Mouse (Mus musculus): ENCODE measurements around the gene Rpf2.
A peak's percentile ranks its signal among the peaks of the same experiment; 100 is the strongest.

Rpf2 gene

DNA sequence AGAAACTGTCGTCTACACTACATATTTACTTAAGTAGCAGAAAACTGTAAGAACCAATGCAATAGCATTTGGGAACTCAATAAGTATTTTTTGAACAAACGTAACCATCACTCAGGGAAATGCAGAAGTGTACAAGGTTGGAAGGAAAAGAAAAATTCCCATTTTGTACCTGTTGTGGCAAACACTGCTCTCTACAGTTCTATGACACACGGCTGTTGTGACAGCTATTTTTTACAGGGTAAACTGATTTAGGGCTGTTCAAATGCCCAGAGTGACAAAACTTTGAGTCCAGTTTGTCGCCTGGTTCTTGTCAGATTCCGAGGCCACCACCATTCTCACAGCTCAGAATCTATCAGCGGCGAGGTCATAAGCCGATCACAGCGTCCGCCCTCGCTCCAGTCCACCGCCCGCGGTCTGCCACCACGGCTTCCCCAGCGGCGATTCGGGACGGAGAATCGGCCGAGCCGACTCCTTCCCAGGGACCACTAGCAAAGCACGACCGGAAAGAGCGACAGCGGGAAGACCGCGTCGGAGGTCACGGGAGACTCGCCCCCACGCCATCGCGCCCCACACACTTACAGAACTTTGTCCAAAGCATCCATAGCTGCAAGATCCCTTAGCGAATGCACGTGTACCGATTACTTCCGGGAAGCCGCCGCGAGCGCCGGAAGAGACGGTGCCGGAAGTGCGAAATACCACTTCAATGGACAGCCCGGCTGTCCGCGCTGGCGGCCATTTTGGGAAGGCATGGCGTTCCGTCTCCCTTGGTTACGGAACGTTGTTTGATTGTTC lies at the start of gene Rpf2:
Rpf2 (minus strand) TSS at position 663 of the 792 bp plus-strand sequence.
- peak; percentile 83 for DNase-seq (ENCODE audit: inconsistent ontology term)

DNA sequence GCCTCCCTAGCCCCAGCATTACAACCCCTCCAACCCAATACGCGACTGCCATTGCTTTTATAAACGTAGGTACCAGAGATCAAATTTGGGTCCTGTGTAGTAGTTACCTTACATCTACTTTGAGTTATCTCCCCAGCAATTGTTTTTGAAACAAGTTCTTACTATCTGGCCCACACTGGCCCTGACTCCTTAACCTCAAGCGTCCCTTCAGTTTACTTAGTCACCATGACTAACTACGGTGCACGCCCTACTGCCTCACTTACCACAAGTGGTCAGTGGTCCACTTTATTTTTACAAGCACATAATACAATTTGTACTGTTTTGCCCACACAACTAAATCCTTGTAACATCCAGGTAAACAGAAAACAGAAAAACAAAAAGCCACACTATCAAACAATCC lies 45.8 kb upstream of the Rpf2 start:
- DNase-seq (ENCODE audit: inconsistent ontology term) = no peak

DNA sequence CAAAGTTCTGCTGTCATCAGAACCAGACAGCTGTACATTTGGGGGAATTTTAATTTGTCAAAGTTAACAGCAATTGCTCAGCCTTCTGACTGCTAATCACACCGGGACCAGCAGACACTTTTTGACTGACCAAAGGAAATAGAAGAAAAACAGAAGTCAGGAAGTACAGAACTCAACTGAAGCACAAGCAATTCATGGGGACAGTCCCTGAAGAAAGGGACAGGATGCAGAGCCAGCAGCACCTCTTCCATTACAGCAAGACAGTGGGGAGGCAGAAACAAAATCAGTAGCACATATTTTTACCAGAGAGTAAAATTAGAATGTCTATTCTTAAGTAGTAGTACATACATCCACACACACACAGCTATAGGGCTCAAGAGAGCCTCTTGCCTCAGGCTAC lies 39.9 kb upstream of the Rpf2 start:
- DNase-seq (ENCODE audit: inconsistent ontology term) = no peak

DNA sequence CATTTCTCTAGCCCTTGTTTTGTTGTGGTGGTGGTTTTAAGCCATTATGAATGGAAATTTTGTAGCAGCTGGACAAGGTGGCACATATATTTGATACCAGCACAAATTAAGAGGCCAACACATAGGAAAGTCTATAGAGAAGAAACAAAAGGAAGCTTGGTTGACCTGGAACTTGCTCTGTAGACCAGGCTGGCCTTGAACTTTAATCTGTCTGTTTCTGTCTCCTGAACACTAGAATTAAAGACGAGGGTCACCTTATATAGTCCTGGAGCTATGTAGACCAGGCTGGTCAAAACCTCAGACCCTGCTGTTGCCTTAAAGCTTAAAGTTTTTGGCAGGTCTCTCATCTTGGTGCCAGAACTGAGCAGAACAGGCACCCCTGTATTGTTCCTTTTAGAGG lies 38.7 kb upstream of the Rpf2 start:
- DNase-seq (ENCODE audit: inconsistent ontology term) = no peak

DNA sequence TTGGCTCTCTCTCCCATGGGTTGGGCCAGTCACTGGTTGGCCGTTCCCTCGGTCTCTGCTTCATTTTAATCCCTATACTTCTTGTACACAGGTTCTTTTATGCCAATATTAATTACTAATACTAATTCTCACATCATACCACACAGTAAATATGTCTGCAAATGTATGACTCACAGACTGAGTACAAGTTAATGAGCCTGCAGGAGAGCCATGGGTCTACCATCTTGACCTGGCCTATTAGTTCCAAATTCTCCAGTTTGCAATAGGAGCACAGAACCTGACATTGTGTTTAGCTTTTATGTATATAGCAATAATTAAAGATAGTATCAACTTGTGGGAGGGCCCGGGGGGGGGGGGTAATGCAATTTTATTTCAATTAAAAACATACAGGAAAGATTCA lies 38.2 kb upstream of the Rpf2 start:
- no peak for DNase-seq (ENCODE audit: inconsistent ontology term)

DNA sequence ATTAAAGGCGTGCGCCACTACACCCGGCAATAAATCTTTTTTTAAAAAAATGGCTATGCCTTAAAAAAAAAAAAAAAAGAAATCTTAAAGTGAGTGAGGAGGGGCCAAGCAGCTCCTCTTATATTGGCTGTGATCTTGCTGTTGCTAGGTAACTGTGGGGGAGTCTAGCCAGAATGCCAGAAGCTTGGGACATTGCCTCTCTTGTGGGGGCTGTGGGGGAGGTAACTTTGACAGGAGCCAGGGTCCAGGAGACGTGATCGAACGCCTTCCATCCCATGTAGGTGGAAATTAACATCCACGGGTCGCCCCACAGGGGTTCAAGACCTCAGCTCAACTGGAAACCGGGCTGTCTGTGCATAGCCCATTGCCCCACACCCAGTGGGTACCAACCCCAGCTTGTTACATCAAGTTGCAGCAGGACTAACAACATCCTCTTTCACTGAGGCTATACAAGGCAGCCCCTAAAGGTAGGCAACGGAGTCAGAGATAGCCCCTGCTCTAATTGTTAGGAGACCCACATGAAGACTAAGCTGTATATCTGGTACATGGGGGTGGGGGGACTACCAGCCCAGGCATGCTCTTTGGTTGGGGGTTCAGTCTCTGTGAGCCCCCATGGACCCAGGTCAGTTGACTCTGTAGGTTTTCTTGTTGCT lies 37.5 kb upstream of the Rpf2 start:
- no peak for DNase-seq (ENCODE audit: inconsistent ontology term)

DNA sequence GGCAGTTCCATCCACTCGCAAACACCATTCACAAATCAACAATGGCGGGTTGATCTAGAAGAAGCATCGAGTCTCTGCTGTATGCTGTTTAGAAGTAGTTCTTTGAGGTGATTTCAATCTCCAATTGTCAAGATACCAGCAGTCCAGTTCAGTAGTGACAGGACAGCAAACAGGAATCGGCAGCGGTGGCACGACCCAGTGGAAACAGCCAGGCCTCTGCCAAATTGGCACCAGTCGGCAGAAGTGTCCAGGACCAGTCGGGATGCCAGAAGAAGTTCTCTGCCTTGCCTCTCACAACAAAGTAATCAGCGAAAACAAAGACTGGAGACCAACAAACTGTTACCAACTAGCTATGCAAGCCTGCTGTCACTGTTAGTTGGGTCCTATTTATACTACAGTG lies 36.8 kb upstream of the Rpf2 start:
- no peak for DNase-seq (ENCODE audit: inconsistent ontology term)

DNA sequence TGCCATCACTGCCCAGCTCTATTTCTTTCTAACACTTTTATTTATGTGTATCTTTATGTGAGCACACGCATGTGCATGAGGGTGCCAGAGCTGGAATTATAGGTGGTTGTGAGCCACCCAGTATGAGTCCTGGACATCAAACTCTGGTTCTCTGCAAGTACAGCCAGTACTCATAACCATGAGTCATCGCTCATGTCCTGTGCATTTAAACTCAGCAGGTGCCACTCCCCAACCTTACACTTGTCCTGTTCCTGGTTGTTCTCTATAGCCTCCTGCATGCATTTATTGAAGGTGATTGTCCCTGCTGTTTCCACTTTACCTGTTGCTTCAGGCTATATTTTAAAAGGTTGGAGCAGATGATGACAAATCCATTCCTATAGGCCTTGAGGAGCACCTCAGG lies 34.7 kb upstream of the Rpf2 start:
- no peak for DNase-seq (ENCODE audit: inconsistent ontology term)

DNA sequence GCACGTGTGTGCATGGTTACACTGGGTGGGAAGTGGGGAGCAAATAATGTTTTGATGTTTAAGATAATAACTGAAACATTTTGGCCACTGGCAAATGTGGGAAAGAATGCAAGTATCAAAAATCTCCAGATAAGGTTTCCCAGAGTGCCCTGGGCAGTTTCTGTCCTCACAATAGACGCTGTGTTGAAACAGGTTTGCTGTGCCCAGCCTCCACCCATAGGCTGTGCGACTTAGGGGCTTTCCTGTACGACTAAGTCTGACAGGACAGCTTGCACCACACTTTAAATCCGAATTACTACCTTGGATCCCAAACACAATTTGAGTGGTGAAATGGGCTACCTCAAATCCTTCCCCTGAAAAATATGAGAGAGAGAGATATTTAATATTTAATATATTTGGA lies 31.5 kb upstream of the Rpf2 start:
- no peak for DNase-seq (ENCODE audit: inconsistent ontology term)

DNA sequence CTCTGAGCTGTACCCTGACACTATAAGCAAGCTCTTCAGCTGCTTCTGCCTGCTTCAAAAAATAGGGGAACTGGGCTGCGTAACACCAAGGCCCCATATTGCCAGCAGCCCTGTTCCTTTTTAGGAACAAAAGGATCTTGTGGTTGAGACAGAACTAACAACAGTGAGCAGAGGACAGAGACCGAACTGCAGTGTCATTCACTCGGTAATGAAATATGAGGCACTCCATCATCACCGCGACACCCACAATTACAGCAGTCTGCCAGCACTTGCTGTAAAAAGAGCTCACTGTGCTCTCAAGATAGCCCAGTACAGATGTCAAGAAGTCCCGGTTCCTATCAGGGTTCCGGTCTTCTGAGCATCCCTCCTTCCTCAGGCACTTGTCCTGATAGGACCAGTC lies 29.2 kb upstream of the Rpf2 start:
- no peak for DNase-seq (ENCODE audit: inconsistent ontology term)

DNA sequence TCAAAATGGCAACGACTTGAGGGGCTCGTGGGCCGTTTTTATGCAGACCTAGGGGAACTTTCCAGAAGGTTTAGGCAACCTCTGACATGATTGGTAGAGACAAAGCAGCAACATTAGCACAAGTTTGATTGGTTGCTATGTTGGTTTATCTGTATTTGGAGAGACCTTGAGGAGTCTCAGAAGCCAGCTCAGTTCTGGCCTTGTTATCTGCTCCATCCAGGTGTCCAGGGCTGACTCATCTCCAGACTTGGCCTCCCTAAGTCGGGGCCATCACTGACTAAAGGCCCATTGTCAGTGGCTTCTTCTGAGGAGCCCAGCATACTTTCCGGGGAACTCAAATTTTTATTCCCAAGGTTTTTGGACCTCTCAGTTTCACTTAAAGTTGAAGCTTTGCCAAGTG lies 27.1 kb upstream of the Rpf2 start:
- no peak for DNase-seq (ENCODE audit: inconsistent ontology term)

DNA sequence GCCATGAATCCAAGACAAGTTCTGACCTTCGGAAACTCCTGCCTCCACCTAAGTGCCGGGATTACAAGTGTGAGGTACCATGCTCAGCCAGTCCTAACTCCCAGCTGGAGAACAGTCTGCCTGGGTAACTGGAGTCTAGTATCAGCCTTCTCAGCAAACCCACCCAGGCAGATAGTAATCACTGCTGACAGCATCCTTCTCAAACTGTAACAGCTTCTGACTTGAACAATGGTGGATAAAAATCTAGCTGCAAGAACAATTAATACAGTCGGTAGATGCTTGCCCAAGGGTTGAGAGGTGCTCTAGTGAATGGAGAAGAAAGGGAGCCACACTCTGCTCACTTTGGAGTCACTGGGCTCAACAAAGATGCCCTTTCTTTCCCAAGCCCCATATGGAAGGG lies 24.4 kb upstream of the Rpf2 start:
- DNase-seq (ENCODE audit: inconsistent ontology term) = peak; percentile 30

DNA sequence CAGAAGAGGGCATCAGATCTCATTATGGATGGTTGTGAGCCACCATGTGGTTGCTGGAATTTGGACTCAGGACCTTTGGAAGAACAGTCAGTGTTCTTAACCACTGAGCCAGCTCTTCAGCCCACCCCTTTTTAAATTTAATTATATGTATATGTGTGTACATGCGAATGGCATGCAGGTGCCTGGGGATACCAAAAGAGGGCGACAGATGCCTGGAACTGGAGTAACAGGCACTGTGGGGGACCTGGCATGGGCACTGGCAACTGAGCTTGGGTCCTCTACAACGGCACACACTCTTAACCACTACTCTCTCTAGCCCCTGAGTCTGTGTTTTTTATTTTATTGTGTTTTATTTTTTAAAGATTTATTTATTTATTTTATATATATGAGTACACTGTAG lies 18.1 kb upstream of the Rpf2 start:
- no peak for DNase-seq (ENCODE audit: inconsistent ontology term)

DNA sequence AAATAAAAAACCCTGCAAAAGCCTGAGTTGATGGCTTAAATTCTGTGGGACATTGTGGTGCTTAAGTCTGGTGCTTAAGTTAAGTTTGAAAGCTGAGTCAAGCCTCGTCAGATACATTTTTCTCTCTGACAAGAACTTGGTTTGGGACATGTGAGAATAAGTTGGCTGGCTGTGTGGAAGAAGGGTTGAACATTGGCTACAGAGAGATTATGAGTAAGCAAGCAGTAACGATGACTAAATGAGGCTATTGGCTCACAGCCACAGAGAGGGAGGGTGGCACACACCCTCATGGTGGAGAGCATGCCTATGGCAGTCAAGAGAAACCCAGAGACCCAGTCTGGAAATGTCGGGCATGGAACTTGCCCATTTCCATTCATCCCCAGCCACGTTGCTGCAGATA lies 16.9 kb upstream of the Rpf2 start:
- DNase-seq (ENCODE audit: inconsistent ontology term) = peak; percentile 80

DNA sequence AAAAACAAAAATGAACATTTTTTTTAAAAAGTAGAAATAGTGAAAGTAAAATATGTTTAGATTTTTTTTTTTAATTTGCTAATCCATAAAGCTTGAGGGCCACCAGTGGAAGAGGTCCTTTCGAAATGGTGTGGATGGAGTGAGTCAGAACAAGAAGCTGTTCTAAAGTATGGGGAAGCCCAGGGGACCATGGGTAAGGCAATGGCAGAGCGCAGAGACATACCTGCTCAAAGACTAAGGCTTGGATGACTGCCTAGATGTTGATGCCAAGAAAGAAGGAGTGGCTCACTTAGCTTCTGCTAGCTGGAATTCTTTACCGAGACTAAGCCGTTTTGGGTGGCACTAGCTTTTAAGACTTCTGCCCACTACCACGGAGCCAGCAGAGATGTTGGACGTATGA lies 15.4 kb upstream of the Rpf2 start:
- DNase-seq (ENCODE audit: inconsistent ontology term) = no peak

DNA sequence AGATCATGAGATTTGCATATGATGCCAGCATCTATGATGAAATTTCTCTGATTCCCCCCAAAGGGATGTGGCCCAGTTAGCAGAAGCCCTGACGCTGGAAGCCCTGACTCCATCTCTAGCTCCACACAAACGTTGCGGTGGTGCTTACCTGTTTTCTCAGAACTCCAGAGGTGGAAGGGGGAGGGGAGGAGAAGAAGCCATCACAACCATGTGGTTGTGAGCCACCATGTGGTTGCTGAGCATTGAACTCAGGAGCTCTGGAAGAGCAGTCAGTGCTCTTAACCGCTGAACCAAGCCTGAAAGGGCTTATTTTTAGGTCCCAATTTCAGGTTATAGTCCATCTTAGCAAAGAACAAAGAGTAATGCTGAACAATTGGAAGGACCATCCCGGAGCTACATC lies 13.5 kb upstream of the Rpf2 start:
- DNase-seq (ENCODE audit: inconsistent ontology term) = no peak

DNA sequence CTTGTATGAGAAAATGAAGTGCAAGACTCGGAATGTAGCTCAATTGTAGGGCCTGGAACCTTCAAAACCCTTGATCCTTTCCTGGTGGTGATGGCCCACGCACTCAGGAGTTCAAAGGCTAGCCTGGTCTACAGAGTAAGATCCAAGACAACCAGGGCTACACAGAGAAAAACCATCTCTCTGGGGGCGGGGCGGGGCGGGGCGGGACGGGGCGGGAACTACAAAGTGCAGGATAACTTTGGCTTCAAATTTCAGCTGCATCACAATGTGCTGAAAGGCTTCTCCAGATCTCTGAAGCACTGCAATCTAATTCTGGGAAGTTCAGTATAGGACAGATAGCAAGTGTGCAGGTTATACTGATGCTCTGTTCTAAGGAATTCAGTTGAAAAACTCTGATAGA lies 12.7 kb upstream of the Rpf2 start:
- DNase-seq (ENCODE audit: inconsistent ontology term) = no peak

DNA sequence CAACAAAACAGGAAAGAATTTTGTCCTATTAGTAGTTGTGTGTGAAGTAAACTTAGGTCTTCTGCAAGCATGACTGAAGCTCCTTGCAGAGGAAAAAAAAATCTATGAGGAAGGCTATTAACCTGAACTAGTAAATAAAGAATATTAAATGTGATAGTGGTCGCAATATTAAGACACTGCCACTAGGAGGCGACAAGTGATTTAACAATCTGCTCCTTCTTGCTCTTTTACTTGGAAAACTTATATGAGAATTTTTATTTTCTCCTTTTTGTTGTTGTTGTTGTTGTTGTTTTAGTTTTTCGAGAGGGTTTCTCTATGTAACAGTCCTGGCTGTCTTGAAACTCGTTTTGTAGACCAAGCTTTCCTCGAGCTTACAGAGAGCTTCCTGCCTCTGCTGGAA lies 12.1 kb upstream of the Rpf2 start:
- DNase-seq (ENCODE audit: inconsistent ontology term) = no peak

DNA sequence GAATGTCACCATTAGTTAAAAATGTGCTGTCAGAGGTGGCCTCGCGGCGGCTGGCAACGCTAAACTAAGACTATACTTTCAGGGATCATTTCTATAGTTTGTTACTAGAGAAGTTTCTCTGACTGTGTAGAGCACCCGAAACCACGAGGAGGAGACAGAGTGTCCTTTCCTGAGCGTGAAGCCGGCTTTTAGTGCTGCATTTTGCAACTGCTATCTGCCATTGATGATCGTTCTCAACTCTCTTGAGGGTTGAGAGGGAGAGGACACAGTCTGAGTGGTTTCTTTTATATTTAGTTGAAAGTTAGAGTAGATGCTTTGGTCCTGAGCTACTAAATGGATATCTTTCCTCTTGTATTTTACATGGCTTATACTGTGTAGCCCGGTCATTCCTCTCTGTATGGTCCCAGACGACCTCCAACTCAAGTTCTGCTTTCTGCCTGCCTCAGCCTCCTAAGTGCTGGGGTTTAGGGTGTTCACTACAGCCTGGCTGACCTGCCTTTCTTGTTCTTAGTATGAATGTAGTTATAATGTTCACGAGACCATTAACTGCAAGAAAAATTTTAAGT lies 11.6 kb upstream of the Rpf2 start:
- peak; percentile 92 for DNase-seq (ENCODE audit: inconsistent ontology term)

DNA sequence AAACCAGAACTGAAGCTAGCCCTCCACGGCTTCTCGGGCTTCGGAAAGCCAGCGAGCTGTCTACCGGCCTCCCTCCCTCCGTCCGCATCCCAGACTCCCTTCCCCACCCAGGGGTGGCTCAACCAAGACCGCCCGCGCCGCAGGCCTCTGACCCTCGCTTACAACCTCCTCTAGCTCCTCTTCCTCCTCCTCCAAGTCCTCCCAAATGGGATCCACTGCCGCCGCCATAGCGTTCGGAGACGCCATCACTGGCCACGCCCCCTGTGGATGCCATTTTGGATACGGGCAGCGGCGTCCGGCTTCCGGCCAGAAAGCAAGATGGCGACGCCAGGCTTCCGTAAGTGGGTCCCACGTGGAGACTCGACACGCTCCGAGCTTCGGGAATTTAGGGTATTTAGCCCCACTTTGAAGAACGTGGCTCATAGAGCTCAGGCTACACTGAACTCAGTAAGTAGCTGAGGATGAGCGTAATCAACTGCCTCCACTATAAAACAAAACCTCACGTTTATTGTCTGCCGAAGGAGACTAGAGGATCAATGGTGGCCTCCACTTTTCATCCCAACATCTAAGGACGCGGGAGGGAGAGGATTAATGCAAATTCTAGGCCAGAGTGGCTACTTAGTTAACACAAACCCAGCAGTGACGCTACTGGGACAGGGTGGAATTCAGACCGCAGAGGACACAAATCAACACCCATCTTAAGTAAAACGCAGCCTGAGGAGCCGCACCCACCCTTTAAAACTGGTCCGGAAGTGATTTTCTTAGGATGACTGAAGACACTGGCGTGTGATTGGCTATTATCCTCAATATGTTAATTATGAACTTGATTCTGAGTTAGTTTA lies 10.8 kb upstream of the Rpf2 start, which contains the start of gene Gtf3c6:
Gtf3c6 (minus strand) TSS at position 695 of the 842 bp plus-strand sequence.
- peak; percentile 91 for DNase-seq (ENCODE audit: inconsistent ontology term)

DNA sequence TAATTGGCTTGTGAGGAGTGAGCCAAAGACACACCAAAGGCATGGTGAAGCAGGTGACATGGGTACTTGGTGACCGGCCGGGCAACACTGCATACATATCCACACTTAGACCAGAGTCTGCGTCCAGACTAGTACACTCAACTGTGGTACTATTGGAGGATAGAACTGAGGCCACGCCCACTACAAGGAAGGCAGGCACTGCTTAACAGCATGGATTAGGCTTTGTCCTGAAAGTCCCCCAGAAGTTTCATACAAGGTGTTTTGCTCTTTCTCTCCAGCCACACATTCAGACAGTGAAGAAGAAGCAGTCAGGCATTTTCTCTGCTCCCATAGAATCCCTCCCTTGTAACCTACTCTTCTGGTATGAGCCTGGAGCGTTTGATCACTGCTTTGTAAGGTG lies 9.9 kb upstream of the Rpf2 start:
- DNase-seq (ENCODE audit: inconsistent ontology term) = peak; percentile 68

DNA sequence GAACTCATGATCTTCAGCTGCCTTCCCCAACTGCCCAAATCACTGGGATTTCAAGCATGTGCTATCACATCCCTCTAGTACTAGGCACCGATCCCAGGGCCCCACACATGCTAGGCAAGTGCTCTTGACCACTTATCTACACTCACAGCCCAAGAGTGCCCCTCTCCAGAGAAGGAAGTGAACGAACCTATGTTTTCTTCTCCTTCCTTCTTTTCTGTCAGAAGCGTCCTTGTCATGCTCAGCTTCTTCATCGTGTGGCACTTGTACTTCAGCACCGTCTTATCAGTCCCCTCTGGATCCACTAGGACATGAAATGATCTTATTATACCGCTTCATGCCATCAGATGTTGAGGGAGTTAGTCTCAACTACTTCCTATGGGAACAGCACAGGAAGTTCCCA lies 4.1 kb upstream of the Rpf2 start:
- DNase-seq (ENCODE audit: inconsistent ontology term) = no peak

Measured in Muller cell, postnatal 12 days (primary cell).